Mouse (Mus musculus): ENCODE data around the gene Peak1. TPM values are rescaled to one million over a fixed set of nuclear protein-coding genes. Genes with fewer than 3 reads are reported as not detected.

The Peak1 gene
- total RNA-seq, 2 experiments from 2014 or later: 1.4 to 3.8 TPM

GRCm38 (mm10) chr9:56325725-56326124 lies 92.1 kb downstream of the Peak1 start:
- no peak for ATAC-seq (replicated peaks; ENCODE audit: low FRiP score, poor library complexity, severe bottlenecking)

- ATAC-seq (replicated peaks; ENCODE audit: low FRiP score, poor library complexity, severe bottlenecking): no peak
Observed at GRCm38 (mm10) chr9:56324576-56325355, 93.1 kb downstream of the Peak1 start.

- ATAC-seq (replicated peaks; ENCODE audit: low FRiP score, poor library complexity, severe bottlenecking): no peak
Observed at GRCm38 (mm10) chr9:56321291-56321690, 96.6 kb downstream of the Peak1 start.

- ATAC-seq (replicated peaks; ENCODE audit: low FRiP score, poor library complexity, severe bottlenecking): no peak
Observed at GRCm38 (mm10) chr9:56314326-56314725, 103.5 kb downstream of the Peak1 start.

- no peak for ATAC-seq (replicated peaks; ENCODE audit: low FRiP score, poor library complexity, severe bottlenecking)
Observed at GRCm38 (mm10) chr9:56309079-56309478, 108.8 kb downstream of the Peak1 start.

GRCm38 (mm10) chr9:56304526-56304925 lies 113.3 kb downstream of the Peak1 start:
- ATAC-seq (replicated peaks; ENCODE audit: low FRiP score, poor library complexity, severe bottlenecking): no peak

GRCm38 (mm10) chr9:56302921-56303465 lies 114.9 kb downstream of the Peak1 start:
- no peak for ATAC-seq (replicated peaks; ENCODE audit: low FRiP score, poor library complexity, severe bottlenecking)

- ATAC-seq (replicated peaks; ENCODE audit: low FRiP score, poor library complexity, severe bottlenecking): no peak
Observed at GRCm38 (mm10) chr9:56290019-56290418, 127.8 kb downstream of the Peak1 start.

- no peak for ATAC-seq (replicated peaks; ENCODE audit: low FRiP score, poor library complexity, severe bottlenecking)
Observed at GRCm38 (mm10) chr9:56282481-56282880, 135.4 kb downstream of the Peak1 start.

- ATAC-seq (replicated peaks; ENCODE audit: low FRiP score, poor library complexity, severe bottlenecking): no peak
Observed at GRCm38 (mm10) chr9:56273576-56273975, 144.3 kb downstream of the Peak1 start.

GRCm38 (mm10) chr9:56272247-56272598 lies 145.6 kb downstream of the Peak1 start:
- no peak for ATAC-seq (replicated peaks; ENCODE audit: low FRiP score, poor library complexity, severe bottlenecking)

- ATAC-seq (replicated peaks; ENCODE audit: low FRiP score, poor library complexity, severe bottlenecking): no peak
Observed at GRCm38 (mm10) chr9:56271326-56272246, 146.3 kb downstream of the Peak1 start.

GRCm38 (mm10) chr9:56269101-56269500 lies 148.8 kb downstream of the Peak1 start:
- ATAC-seq (replicated peaks; ENCODE audit: low FRiP score, poor library complexity, severe bottlenecking): no peak

- no peak for ATAC-seq (replicated peaks; ENCODE audit: low FRiP score, poor library complexity, severe bottlenecking)
Observed at GRCm38 (mm10) chr9:56266200-56266815, 151.6 kb downstream of the Peak1 start.

GRCm38 (mm10) chr9:56265460-56266199 lies 152.2 kb downstream of the Peak1 start:
- no peak for ATAC-seq (replicated peaks; ENCODE audit: low FRiP score, poor library complexity, severe bottlenecking)

- ATAC-seq (replicated peaks; ENCODE audit: low FRiP score, poor library complexity, severe bottlenecking): no peak
Observed at GRCm38 (mm10) chr9:56265022-56265360, 152.9 kb downstream of the Peak1 start.

GRCm38 (mm10) chr9:56264308-56265021 lies 153.4 kb downstream of the Peak1 start:
- no peak for ATAC-seq (replicated peaks; ENCODE audit: low FRiP score, poor library complexity, severe bottlenecking)

GRCm38 (mm10) chr9:56263055-56263454 lies 154.8 kb downstream of the Peak1 start:
- ATAC-seq (replicated peaks; ENCODE audit: low FRiP score, poor library complexity, severe bottlenecking): no peak

- ATAC-seq (replicated peaks; ENCODE audit: low FRiP score, poor library complexity, severe bottlenecking): no peak
Observed at GRCm38 (mm10) chr9:56260495-56261136, 157.3 kb downstream of the Peak1 start.
